Mouse (Mus musculus) kidney, embryonic 15.5 days (tissue): ENCODE measurements around the gene Zfand3. TPM values are rescaled to one million over a fixed set of nuclear protein-coding genes. Genes with fewer than 3 reads are reported as not detected.

ENCODE experiments used
- ATAC-seq: fragments of 200-750 bp; cut with Nextera tagmentation; replicated peaks from 2 replicates; pipeline ENCODE4 v1.8.0; 2017; ENCODE audit warnings: moderate TSS enrichment; ENCODE audit not compliant: low FRiP score
- H3K27ac ChIP-seq: fragments of 300-500 bp; sonication (generic); 2 replicates; pipeline ENCODE4 v1.5.1; 2015; ENCODE audit warnings: mild to moderate bottlenecking, inconsistent platforms
- H3K27me3 ChIP-seq: fragments of 300-500 bp; sonication (generic); 2 replicates; pipeline ENCODE4 v1.6.1; 2015; ENCODE audit warnings: inconsistent platforms
- H3K36me3 ChIP-seq: fragments of 300-500 bp; sonication (generic); 2 replicates; pipeline ENCODE4 v1.6.1; 2015; ENCODE audit warnings: inconsistent platforms
- H3K4me1 ChIP-seq: fragments of 300-500 bp; sonication (generic); 2 replicates; pipeline ENCODE4 v1.6.1; 2015; ENCODE audit warnings: inconsistent platforms
- H3K4me2 ChIP-seq: fragments of 300-500 bp; sonication (generic); 2 replicates; pipeline ENCODE4 v1.6.1; 2015; ENCODE audit warnings: moderate library complexity, mild to moderate bottlenecking, inconsistent platforms
- H3K4me3 ChIP-seq: fragments of 300-500 bp; sonication (generic); replicated peaks from 2 replicates; pipeline ENCODE4 v1.5.1; 2015; ENCODE audit warnings: mild to moderate bottlenecking, inconsistent platforms
- H3K9ac ChIP-seq: fragments of 300-500 bp; sonication (generic); 2 replicates; pipeline ENCODE4 v1.6.1; 2015; ENCODE audit warnings: mild to moderate bottlenecking, inconsistent platforms
- H3K9me3 ChIP-seq: fragments of 300-500 bp; sonication (generic); replicated peaks from 2 replicates; pipeline ENCODE4 v1.6.1; 2016; ENCODE audit warnings: inconsistent platforms
- WGBS: fragments of 180-500 bp; shearing (Covaris S2); methylation state at CpG from one replicate; pipeline ENCODE4 v1.1.7; 2015; ENCODE audit warnings: mixed read lengths; 5-methylcytosine and 5-hydroxymethylcytosine counted together
- polyA plus RNA-seq: library from polyadenylated mRNA; unstranded; fragments of >200 nt; fragmentation: Nextera tagmentation; extraction: Ambion mirVana; gene quantifications from 2 replicates; pipeline ENCODE4 v1.2.1, GENCODE M21; 2015

Gene Zfand3
- polyA plus RNA-seq, 1 experiment from 2014 or later, result 53.0 TPM

DNA sequence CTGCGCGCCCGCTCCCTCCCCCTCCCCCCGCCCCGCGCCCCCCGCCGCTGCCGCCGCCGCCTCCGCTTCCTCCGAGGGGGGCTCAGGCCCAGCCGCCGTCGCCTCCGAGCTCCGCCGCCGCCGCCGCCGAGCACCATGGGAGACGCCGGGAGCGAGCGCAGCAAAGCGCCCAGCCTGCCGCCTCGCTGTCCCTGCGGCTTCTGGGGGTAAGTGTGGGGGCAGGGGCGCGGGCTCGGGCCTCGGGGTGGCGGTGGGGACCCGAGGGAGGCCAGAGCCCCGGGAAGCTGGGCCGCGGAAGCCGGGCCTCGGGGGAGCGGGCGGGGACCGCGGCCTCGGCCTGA is 540 bp downstream of the Zfand3 start:
- Histone ChIP-seq H3K4me3 (peak overlapping the region; percentile 98), H3K27me3 (no peaks in the 10 kb centered on the region), H3K4me1 (peaks cover 40% of the 10 kb centered on the region), H3K9me3 (no peaks in the 10 kb centered on the region), H3K36me3 (0 out of 2 replicates have a peak, but pooled peaks cover 3% of the 10 kb centered on the region), H3K9ac (peak overlapping the region; percentile 99), H3K27ac (peak overlapping the region; percentile 100), H3K4me2 (peak overlapping the region; percentile 77)
- under 1% methylated on average over 33 of the region's 47 CpGs for WGBS
- ATAC-seq, result peak; percentile 26

DNA sequence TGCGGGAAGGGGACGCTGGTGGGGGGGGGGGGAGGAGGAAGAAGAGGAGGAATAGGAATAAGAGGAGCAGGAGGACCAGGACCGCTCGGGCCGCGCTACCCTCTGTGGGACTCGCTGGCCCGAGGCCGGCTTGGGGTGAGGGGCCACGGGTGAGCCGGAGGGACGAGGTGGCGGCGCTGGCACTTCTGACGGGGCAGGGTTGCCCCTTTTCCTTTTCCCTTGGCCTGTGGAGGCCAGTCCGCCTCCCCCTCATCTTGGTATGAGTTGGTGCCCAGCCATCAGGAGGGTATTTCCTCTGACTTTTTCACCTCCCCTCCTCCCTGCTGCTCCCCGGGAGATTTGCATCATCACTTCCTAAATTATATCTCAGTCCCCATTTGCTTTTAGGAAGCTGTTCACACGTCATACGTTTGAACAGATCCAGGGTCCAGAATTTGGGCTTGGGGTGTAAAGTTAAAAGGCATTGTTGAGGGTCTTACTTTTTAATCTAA is 963 bp downstream of the Zfand3 start:
- 0% methylated on average over 17 of the region's 19 CpGs for WGBS
- peak overlapping the region; percentile 99 for H3K9ac ChIP-seq
- peak; percentile 40 for ATAC-seq

GRCm38 (mm10) chr17:30006877-30007276 is 2.3 kb downstream of the Zfand3 start:
- 0 out of 2 replicates have a peak, but pooled peaks cover 3% of the 10 kb centered on the region for H3K36me3 ChIP-seq
- H3K9me3 ChIP-seq, result no peaks in the 10 kb centered on the region
- H3K4me3 ChIP-seq, result no peak overlapping the region
- H3K4me2 ChIP-seq, result peak overlapping the region; percentile 77
- no peaks in the 10 kb centered on the region for H3K27me3 ChIP-seq
- ATAC-seq, result no peak
- H3K9ac ChIP-seq, result no peak overlapping the region
- 81% methylated on average over 2 of the region's 2 CpGs for WGBS
- no peak overlapping the region for H3K27ac ChIP-seq
- peaks cover 40% of the 10 kb centered on the region for H3K4me1 ChIP-seq

More for the DNA sequence above, 963 bp downstream of the Zfand3 start:
- H3K27ac ChIP-seq, result peak overlapping the region; percentile 100
- H3K4me1 ChIP-seq, result peaks cover 40% of the 10 kb centered on the region
- H3K36me3 ChIP-seq, result 0 out of 2 replicates have a peak, but pooled peaks cover 3% of the 10 kb centered on the region
- H3K4me2 ChIP-seq, result peak overlapping the region; percentile 77
- H3K9me3 ChIP-seq, result no peaks in the 10 kb centered on the region
- no peaks in the 10 kb centered on the region for H3K27me3 ChIP-seq
- H3K4me3 ChIP-seq, result peak overlapping the region; percentile 98

DNA sequence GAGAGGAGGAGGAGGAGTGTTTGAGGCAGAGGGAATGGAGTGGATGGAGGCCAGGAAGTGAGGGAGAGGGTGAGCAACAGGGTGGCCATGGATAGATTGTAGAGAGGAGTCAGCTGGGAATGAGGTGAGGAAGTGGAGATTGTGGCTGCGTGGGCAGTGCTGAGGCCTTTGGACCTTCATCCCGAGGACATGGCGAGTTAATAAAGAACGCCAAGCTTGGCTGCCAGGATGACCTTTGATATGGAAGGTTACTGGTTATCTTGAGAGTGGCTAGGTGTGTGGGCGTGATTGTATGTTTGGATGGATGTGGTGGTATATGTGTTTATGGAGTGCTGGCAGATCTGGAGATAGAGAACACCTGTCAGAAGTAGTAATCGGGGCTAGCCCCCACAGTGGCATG is 3.4 kb downstream of the Zfand3 start:
- H3K27ac ChIP-seq, result no peak overlapping the region
- 0 out of 2 replicates have a peak, but pooled peaks cover 3% of the 10 kb centered on the region for H3K36me3 ChIP-seq
- peaks cover 40% of the 10 kb centered on the region for H3K4me1 ChIP-seq
- 43% methylated on average over 6 of the region's 6 CpGs for WGBS
- H3K4me3 ChIP-seq, result no peak overlapping the region
- peak overlapping the region; percentile 77; the same call in 1 of the 2 replicates for H3K4me2 ChIP-seq
- no peaks in the 10 kb centered on the region for H3K27me3 ChIP-seq
- H3K9me3 ChIP-seq, result no peaks in the 10 kb centered on the region
- ATAC-seq, result no peak
- H3K9ac ChIP-seq, result no peak overlapping the region

DNA sequence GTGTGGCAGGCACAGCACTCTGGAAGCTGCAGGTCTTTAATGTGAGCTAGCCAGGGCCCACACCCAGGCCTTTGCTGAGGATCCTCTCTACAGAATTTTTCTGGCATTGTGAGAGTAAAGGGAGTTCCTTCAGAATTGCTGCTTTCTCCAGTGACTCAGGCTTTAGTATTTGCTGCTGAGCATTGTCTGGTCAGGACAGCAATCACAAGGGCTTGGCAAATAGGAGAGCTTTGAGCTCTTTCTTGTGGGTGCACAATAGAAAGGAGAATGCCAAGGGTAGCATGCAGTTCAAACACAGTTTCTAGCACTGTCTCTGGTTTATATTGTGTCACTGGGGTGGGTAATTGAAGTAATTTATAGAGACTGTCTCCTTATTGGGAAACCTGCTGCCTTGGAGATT is 3.9 kb downstream of the Zfand3 start:
- Histone ChIP-seq H3K27me3 (no peaks in the 10 kb centered on the region), H3K27ac (0 out of 2 replicates have a peak overlapping the region, but pooled peaks have one; percentile 23), H3K4me2 (0 out of 2 replicates have a peak overlapping the region, but pooled peaks have one; percentile 77), H3K36me3 (0 out of 2 replicates have a peak, but pooled peaks cover 3% of the 10 kb centered on the region), H3K9ac (no peak overlapping the region), H3K4me1 (peaks cover 37% of the 10 kb centered on the region), H3K9me3 (no peaks in the 10 kb centered on the region), H3K4me3 (no peak overlapping the region)
- ATAC-seq, result no peak

DNA sequence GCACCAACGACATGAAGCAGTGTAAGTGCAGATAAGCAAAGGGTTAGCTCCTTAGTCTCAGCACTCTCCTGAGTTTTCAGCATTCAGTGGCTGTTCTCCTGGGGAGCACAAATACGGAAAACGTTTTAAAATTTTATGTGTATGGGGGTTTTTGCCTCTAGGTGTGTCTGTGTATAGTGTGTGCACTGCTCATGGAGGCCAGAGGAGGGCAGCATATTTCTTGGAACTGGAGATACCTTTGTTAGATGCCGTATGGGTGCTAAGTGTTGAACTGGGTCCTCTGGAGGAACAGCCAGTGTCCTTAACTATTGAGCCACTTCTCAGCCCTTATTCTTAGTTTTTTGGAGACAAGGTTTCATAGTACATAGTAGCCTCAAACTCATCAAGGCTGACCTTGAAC is 10.1 kb downstream of the Zfand3 start:
- H3K9me3 ChIP-seq, result no peaks in the 10 kb centered on the region
- no peak overlapping the region for H3K4me3 ChIP-seq
- no peak overlapping the region for H3K4me2 ChIP-seq
- H3K27me3 ChIP-seq, result no peaks in the 10 kb centered on the region
- H3K4me1 ChIP-seq, result peaks cover 21% of the 10 kb centered on the region
- no peak for ATAC-seq
- H3K36me3 ChIP-seq, result peaks cover 2% of the 10 kb centered on the region; the same call in 1 of the 2 replicates
- no peak overlapping the region for H3K27ac ChIP-seq
- 94% methylated on average over 4 of the region's 4 CpGs for WGBS
- H3K9ac ChIP-seq, result no peak overlapping the region

DNA sequence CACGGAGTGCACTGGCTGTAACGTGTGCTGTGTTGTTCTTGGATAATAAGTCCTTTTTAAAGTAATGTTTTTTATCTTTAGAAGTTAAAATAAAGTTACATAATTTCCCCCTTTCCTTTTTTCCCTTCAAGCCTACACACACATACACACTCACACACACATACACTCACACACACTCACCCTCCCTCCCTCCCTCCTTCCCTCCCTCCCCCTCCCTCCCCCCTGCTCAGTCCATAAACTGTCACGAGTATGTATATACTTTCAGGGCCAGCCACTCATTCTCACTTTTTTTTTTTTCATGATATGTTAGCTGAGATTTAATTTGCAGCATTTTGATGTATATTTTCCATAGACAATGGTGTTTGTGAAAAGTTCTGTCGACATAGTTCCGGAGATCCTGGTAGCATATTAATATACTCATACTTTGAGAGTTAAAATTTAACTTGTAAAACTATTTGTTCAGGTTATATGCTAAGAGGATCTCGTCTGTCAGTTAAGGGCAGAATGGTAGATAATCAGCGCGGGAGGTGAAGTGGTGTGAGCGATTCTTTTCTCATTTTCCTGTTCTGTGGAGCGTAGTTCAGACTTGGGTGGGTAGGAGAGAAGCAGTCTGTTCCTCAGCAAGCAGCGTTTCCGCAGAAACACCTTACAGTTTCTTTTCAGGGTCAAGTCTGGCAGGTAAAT is 14.5 kb downstream of the Zfand3 start:
- Histone ChIP-seq H3K4me1 (peaks cover 44% of the 10 kb centered on the region), H3K9ac (no peak overlapping the region), H3K4me2 (no peak overlapping the region), H3K27ac (peak overlapping the region; percentile 56; the same call in 1 of the 2 replicates), H3K4me3 (no peak overlapping the region), H3K9me3 (no peaks in the 10 kb centered on the region), H3K36me3 (no peaks in the 10 kb centered on the region; the same call in 1 of the 2 replicates), H3K27me3 (no peaks in the 10 kb centered on the region)
- no peak for ATAC-seq
- WGBS, result 60% methylated on average over 12 of the region's 12 CpGs

GRCm38 (mm10) chr17:30019942-30020341 is 15.4 kb downstream of the Zfand3 start:
- 86% methylated on average over 6 of the region's 6 CpGs for WGBS
- Histone ChIP-seq H3K4me1 (peaks cover 47% of the 10 kb centered on the region), H3K4me2 (no peak overlapping the region), H3K4me3 (no peak overlapping the region), H3K9me3 (no peaks in the 10 kb centered on the region), H3K9ac (no peak overlapping the region), H3K27me3 (no peaks in the 10 kb centered on the region), H3K27ac (no peak overlapping the region), H3K36me3 (no peaks in the 10 kb centered on the region)
- no peak for ATAC-seq

DNA sequence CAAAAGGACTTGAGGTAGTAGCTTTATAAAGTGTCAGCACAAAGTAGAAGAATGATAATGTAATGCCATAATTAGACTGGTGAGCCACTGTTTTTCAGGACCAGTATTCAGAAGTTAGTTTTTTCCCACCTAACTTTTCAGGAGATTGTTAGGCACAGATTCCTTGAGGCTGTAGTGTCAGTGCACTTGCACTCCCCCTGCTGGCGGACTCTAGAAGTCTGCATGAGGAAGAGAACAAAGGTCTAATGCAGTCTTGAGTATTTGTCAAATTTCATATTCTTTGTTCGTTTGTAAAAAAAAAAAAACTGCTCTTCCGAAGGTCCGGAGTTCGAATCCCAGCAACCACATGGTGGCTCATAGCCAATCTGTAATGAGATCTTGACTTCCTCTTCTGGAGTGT is 20.1 kb downstream of the Zfand3 start:
- H3K9me3 ChIP-seq, result no peaks in the 10 kb centered on the region
- no peak overlapping the region for H3K4me3 ChIP-seq
- no peaks in the 10 kb centered on the region for H3K27me3 ChIP-seq
- ATAC-seq, result no peak
- no peak overlapping the region for H3K4me2 ChIP-seq
- H3K4me1 ChIP-seq, result peaks cover 70% of the 10 kb centered on the region
- no peak overlapping the region for H3K9ac ChIP-seq
- H3K36me3 ChIP-seq, result no peaks in the 10 kb centered on the region
- WGBS, result 60% methylated on average over 5 of the region's 5 CpGs
- no peak overlapping the region for H3K27ac ChIP-seq

DNA sequence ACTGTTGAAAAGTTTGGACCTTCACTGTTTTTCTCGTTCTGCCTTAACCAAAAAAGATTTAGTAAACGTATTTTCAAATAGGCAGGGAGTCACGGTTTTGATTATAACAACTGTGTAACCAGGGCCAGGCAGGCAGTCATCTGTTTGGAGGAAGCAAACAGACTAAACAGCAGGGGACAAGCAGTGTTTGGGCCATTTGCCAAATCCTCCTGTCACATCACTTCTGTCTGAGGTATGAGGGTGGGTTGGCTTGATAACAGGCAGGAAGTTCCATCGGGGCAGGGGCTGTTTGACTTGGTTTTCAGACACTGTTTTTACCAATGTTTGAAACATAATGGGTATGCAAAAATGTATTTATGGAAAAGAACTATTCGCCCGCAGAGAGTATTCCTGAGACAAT is 22.1 kb downstream of the Zfand3 start:
- Histone ChIP-seq H3K27me3 (no peaks in the 10 kb centered on the region), H3K9ac (no peak overlapping the region), H3K4me1 (peaks cover 63% of the 10 kb centered on the region), H3K27ac (0 out of 2 replicates have a peak overlapping the region, but pooled peaks have one; percentile 11), H3K4me2 (no peak overlapping the region), H3K9me3 (no peaks in the 10 kb centered on the region), H3K4me3 (no peak overlapping the region), H3K36me3 (no peaks in the 10 kb centered on the region)
- 41% methylated on average over 6 of the region's 6 CpGs for WGBS
- no peak for ATAC-seq

DNA sequence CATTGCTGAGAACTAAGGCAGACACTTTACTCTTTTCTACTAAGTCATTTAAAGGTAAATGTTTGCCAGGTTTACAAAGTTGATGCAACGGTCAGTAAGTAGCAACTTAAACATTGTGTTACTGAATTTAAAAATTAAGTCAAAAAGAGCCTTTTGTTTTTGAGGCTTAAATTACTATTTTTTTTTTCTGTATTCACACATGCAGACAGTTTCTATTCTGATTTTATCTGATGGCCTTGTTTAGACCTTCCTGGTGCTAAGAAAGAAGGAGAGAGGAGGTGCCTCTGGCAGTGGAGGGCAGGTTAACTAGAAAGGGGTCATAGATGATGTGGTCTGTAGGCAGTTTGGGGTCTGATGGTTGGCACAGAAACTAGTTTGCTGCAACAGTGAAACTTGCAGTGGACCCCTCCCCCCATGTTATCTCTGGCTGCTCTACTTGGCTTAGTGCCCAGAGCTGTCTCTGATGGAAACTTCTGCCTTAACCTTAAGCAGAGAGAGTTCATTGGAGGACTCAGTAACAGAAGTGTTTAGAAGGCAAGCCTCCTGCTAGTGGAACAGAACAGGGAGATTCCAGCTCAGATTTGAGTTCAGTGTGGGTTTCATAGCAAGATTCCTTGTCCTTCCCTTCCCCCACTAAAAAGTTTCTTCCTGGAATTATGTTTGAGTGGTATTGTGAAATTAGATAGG is 23.0 kb downstream of the Zfand3 start:
- ATAC-seq, result peak; percentile 70
- Histone ChIP-seq H3K9me3 (no peaks in the 10 kb centered on the region), H3K4me1 (peaks cover 65% of the 10 kb centered on the region), H3K4me3 (no peak overlapping the region), H3K4me2 (0 out of 2 replicates have a peak overlapping the region, but pooled peaks have one; percentile 27), H3K27ac (peak overlapping the region; percentile 77), H3K36me3 (no peaks in the 10 kb centered on the region), H3K9ac (no peak overlapping the region), H3K27me3 (no peaks in the 10 kb centered on the region)
- WGBS, result 48% methylated on average over 1 of the region's 1 CpGs

GRCm38 (mm10) chr17:30029633-30030226 is 25.2 kb downstream of the Zfand3 start:
- Histone ChIP-seq H3K4me3 (no peak overlapping the region), H3K4me1 (peaks cover 62% of the 10 kb centered on the region), H3K27me3 (no peaks in the 10 kb centered on the region), H3K9me3 (no peaks in the 10 kb centered on the region), H3K36me3 (no peaks in the 10 kb centered on the region), H3K4me2 (no peak overlapping the region), H3K9ac (no peak overlapping the region), H3K27ac (no peak overlapping the region)
- ATAC-seq, result no peak
- 48% methylated on average over 7 of the region's 7 CpGs for WGBS
